Mouse (Mus musculus) myocyte (in vitro differentiated cells): ENCODE measurements around the gene Ugt1a8.

ENCODE experiments used
- E2F4 ChIP-seq: IDR thresholded peaks from one replicate; pipeline ENCODE4 v1.6.1; 2011; ENCODE audit warnings: mild to moderate bottlenecking, control low read depth, moderate library complexity; ENCODE audit not compliant: insufficient read depth
- MYOD1 ChIP-seq, 3 experiments: IDR thresholded peaks; one replicate each; pipeline ENCODE4 v1.6.1; 2011; ENCODE audit warnings: control low read depth in 2 of 3, low read depth in 2 of 3, mild to moderate bottlenecking in 2 of 3, moderate library complexity in 1 of 3; ENCODE audit not compliant: insufficient read length in 2 of 3, control insufficient read depth in 1 of 3
- MYOG ChIP-seq, 3 experiments: IDR thresholded peaks; one replicate each; pipeline ENCODE4 v1.6.1; 2011; ENCODE audit warnings: control low read depth in 2 of 3, low read depth in 2 of 3, mild to moderate bottlenecking in 2 of 3; ENCODE audit not compliant: insufficient read length in 2 of 3, control insufficient read depth in 1 of 3, insufficient read depth in 1 of 3
- POLR2A ChIP-seq: IDR thresholded peaks from one replicate; pipeline ENCODE4 v1.6.1; 2011; ENCODE audit warnings: low read depth, mild to moderate bottlenecking, control low read depth, moderate library complexity; ENCODE audit not compliant: insufficient read length
- POLR2AphosphoS2 ChIP-seq: IDR thresholded peaks from one replicate; pipeline ENCODE4 v1.6.1; 2011; ENCODE audit warnings: low read depth, control low read depth; ENCODE audit not compliant: insufficient read length
- TCF3 ChIP-seq: IDR thresholded peaks from one replicate; pipeline ENCODE4 v1.6.1; 2011; ENCODE audit warnings: low read depth, control low read depth; ENCODE audit not compliant: insufficient read length

DNA sequence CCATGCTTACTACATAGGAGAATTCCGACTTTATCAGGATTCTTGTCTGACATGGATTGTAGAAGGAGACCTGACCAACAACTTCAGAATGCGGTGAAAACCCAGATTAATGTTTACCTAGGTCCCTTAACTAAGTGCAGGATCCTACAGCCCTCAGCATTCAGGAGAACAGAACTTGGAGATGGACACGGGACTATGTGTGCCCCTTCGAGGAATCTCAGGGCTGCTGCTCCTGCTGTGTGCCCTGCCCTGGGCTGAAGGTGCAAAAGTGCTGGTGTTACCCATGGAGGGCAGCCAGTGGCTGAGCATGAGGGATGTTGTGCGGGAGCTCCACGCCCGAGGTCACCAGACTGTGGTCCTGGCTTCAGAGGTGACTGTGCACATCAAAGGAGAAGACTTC, 112.8 kb downstream of the Ugt1a8 start, which contains the start of gene Ugt1a2:
- TF ChIP-seq TCF3, result no peak
- no peak for TF ChIP-seq MYOD1 (IDR thresholded peaks at IDR 0.05; ENCODE audit: control insufficient read depth in 1 of 3, insufficient read length in 2 of 3, low read depth in 2 of 3)
- no peak for TF ChIP-seq POLR2AphosphoS2
- no peak for TF ChIP-seq POLR2A
- TF ChIP-seq E2F4, result no peak
- TF ChIP-seq MYOG (IDR thresholded peaks at IDR 0.05; ENCODE audit: control insufficient read depth in 1 of 3, insufficient read depth in 1 of 3, insufficient read length in 2 of 3, low read depth in 2 of 3), result no peak
